Mouse (Mus musculus): ENCODE results near the gene Wipi1. TPM values are rescaled to one million over a fixed set of nuclear protein-coding genes. Genes with fewer than 3 reads are reported as not detected.
"Not testable (repeated sequence)": the region's sequence is repeated elsewhere in the genome, so short reads cannot be mapped to it uniquely, and the experiment has no call there.

Gene Wipi1
- total RNA-seq (2021): 10 to 100 TPM; 53.0 to 60.8 TPM
- long read RNA-seq, experiment 1, transcript Wipi1-202 (13 exons, 2,050 nt): major isoform, 35 of 44 reads
- long read RNA-seq, experiment 1, partial matches to known transcripts: 2 of 44 reads
- long read RNA-seq, experiment 1, other reads (novel, unspliced or antisense): 3 of 44 reads
- long read RNA-seq, experiment 2, transcript Wipi1-202 (13 exons, 2,050 nt): major isoform, 21 of 35 reads
- long read RNA-seq, experiment 2, partial matches to known transcripts: 4 of 35 reads
- long read RNA-seq, experiment 2, other reads (novel, unspliced or antisense): 8 of 35 reads

DNA sequence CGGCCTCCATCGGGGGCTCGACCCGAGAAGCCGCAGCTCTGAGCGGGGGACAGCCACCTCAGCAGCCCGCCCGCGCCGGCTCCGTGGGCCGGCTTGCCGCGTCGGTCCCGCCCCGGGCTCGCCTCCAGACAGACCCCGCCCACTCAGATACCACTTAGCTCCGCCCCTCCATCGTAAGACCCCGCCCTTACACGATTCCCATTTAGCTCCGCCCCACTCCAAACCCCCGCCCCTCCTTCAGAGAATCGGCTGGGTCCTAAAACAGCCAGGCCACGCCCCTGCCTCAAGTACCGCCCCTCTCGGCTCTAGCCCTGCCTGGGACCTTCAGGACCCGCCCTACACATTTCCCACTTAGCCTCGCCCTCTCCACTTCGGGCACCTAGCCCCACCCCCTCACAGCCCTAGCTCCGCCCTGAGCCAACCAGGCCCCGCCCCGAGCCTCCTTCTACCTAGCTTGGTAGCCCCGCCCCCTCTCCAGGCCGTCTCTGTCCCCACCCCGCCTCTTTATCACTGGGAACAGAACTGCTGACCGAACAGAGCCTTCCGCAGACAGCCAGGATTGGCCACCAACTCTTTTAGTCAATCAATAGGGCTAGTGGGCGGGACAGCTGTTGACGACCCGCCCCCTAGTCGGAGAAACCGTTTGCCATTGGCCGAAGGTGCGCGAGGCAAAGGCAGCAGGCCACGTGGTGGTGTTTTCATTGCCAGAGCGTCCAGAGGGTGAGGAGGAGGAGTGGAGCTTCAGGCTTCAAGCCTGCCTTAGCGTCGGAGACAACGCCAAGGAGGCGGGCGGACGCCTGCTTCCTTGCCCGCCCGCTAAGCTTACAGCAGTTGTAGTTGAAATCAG is at the start of gene Wipi1:
Gene Wipi1, minus strand, starts transcription at position 665 of the 847 bp plus-strand sequence.
- intact Hi-C loops (cut with DNase I): loop anchor here (10.0 kb wide), 1 partner anchor 277 kb away; no protein-coding TSS in a partner anchor
- no peak for TF ChIP-seq CTCF (IDR thresholded peaks at IDR 0.05)
- peak within 1 kb of the TSS; percentile 94 for H3K27ac ChIP-seq
- DNase-seq: peak; percentile 99
- peak within 1 kb of the TSS; percentile 93 for H3K4me3 ChIP-seq

GRCm38 (mm10) chr11:109660526-109660925 is 48.8 kb upstream of the Wipi1 start:
- not testable (repeated sequence) for H3K4me3 ChIP-seq, H3K27ac ChIP-seq, DNase-seq
- intact Hi-C loops (cut with DNase I): loop anchor here (10.0 kb wide), 1 partner anchor 614 kb away; no protein-coding TSS in a partner anchor

DNA sequence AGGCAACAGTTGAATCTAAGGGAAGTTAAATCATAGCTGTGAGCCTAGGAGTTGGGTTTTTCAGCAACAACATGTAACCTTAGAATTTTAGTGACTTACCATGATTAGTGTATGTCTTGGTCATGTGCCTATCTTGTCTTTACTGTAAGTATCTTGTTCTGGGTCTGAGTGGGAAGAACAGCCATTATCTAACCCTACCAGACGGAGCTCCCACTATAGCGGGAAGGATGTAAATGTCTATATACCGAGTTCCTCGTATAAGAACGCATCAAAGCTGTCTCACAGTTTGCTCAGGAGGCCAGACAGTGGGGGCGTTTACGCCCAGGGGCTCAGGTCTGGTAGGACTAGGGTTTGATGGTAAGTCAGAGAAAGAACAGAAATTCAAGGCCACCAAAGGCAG is 44.5 kb upstream of the Wipi1 start:
- Histone ChIP-seq H3K4me3 (no peak overlapping the region), H3K27ac (no peak overlapping the region)
- no peak for TF ChIP-seq CTCF (IDR thresholded peaks at IDR 0.05)
- DNase-seq: no peak
- intact Hi-C loops (cut with DNase I): no loop called here

DNA sequence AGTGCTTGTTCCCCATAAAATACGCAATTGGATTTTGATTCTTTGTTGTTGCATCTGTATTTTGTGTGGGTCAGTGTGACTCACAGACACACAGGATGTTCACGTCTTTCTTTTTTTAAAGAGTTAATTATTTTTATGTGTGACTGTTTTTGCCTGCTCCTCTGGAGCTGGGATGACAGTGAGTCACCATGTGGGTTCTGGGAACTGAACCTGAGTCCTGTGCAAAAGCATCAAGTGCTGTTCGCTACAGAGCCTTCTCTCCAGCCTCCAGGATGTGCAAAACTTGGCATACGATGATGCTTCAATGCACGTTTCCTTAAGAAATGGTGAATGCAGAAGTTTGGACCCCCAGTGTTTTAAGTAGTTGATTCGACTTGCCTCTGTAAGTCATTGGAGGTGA is 42.8 kb upstream of the Wipi1 start:
- DNase-seq: no peak
- Histone ChIP-seq H3K4me3 (peak overlapping the region; percentile 7; the same call in 1 of the 2 replicates), H3K27ac (no peak overlapping the region)
- TF ChIP-seq CTCF (IDR thresholded peaks at IDR 0.05): no peak
- intact Hi-C loops (cut with DNase I): no loop called here

DNA sequence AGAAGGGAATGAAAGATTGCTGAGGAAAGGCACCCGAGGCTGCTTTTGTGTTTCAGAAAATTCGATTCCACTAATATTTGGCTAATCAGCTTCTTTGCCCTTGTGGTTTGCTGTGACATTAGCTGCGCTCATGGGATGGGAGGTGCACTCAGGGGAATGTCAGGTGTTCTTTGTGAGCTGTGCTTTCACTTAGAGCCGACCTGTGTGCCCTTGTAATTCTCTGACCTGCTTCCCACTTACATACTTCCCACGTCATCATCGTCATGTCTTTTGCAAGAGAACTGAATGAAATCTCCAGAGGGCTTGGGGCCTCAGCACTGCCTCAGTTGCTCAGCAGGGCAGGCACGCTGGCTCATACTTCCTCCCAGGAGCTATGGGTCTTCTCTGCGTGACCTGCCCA is 41.4 kb upstream of the Wipi1 start:
- intact Hi-C loops (cut with DNase I): no loop called here
- TF ChIP-seq CTCF (IDR thresholded peaks at IDR 0.05): no peak
- H3K27ac ChIP-seq: peak overlapping the region; percentile 97; the same call in 1 of the 2 replicates

GRCm38 (mm10) chr11:109652505-109652904 is 40.7 kb upstream of the Wipi1 start:
- peak overlapping the region; percentile 97 for H3K27ac ChIP-seq
- intact Hi-C loops (cut with DNase I): no loop called here
- no peak for DNase-seq
- H3K4me3 ChIP-seq: peak overlapping the region; percentile 97
- no peak for TF ChIP-seq CTCF (IDR thresholded peaks at IDR 0.05)

More for the DNA sequence above, 41.4 kb upstream of the Wipi1 start:
- no peak for DNase-seq
- peak overlapping the region; percentile 97 for H3K4me3 ChIP-seq

- Histone ChIP-seq H3K27ac (peak overlapping the region; percentile 97), H3K4me3 (peak overlapping the region; percentile 97)
- no peak for TF ChIP-seq CTCF (IDR thresholded peaks at IDR 0.05)
- intact Hi-C loops (cut with DNase I): no loop called here
- DNase-seq: peak; percentile 31
Observed at GRCm38 (mm10) chr11:109651566-109652024, 39.8 kb upstream of the Wipi1 start.

GRCm38 (mm10) chr11:109650788-109651565 is 39.2 kb upstream of the Wipi1 start:
- intact Hi-C loops (cut with DNase I): no loop called here
- no peak for TF ChIP-seq CTCF (IDR thresholded peaks at IDR 0.05)
- Histone ChIP-seq H3K4me3 (peak overlapping the region; percentile 97), H3K27ac (peak overlapping the region; percentile 97)
- peak; percentile 96 for DNase-seq

GRCm38 (mm10) chr11:109649975-109650701 is 38.4 kb upstream of the Wipi1 start:
- intact Hi-C loops (cut with DNase I): no loop called here
- peak; percentile 82 for DNase-seq
- peak overlapping the region; percentile 97 for H3K4me3 ChIP-seq
- peak overlapping the region; percentile 97 for H3K27ac ChIP-seq
- TF ChIP-seq CTCF (IDR thresholded peaks at IDR 0.05): no peak

- no peak for DNase-seq
- TF ChIP-seq CTCF (IDR thresholded peaks at IDR 0.05): no peak
- H3K27ac ChIP-seq: peak within 1 kb of the TSS; percentile 97
- intact Hi-C loops (cut with DNase I): no loop called here
- peak within 1 kb of the TSS; percentile 97 for H3K4me3 ChIP-seq
Observed at GRCm38 (mm10) chr11:109649206-109649605, 37.4 kb upstream of the Wipi1 start, which contains the start of gene Prkar1a. Prkar1a (plus strand) TSS chr11:109649405.

- DNase-seq: peak; percentile 44
- no peak for TF ChIP-seq CTCF (IDR thresholded peaks at IDR 0.05)
- H3K27ac ChIP-seq: peak overlapping the region; percentile 54
- intact Hi-C loops (cut with DNase I): no loop called here
- no peak overlapping the region for H3K4me3 ChIP-seq
Observed at GRCm38 (mm10) chr11:109648510-109648909, 36.7 kb upstream of the Wipi1 start.
